Mouse (Mus musculus): ENCODE data around the gene Pnpla5. TPM values are rescaled to one million over a fixed set of nuclear protein-coding genes. Genes with fewer than 3 reads are reported as not detected.

Gene Pnpla5
- polyA plus RNA-seq, 1 experiment from 2014 or later = 0.13 TPM

GRCm38 (mm10) chr15:84065140-84065539 lies 57.8 kb downstream of the Pnpla5 start, which contains the start of gene Efcab6:
Gene Efcab6 (minus strand): TSS chr15:84065379.
- Histone ChIP-seq H3K27ac (ENCODE audit: low read length) (no peak within 1 kb of the TSS), H3K9ac (ENCODE audit: low read depth, low read length) (no peak within 1 kb of the TSS), H3K36me3 (ENCODE audit: control insufficient read depth, insufficient read depth) (no peaks in the 10 kb centered on the region), H3K4me1 (ENCODE audit: control insufficient read depth, low read depth, low read length) (no peaks in the 10 kb centered on the region), H3K27me3 (ENCODE audit: control insufficient read depth, insufficient read depth, low read depth, low read length) (peaks cover 27% of the 10 kb centered on the region), H3K9me3 (replicated peaks; ENCODE audit: control insufficient read depth, low read length) (no peaks in the 10 kb centered on the region), H3K4me2 (ENCODE audit: low read depth, low read length) (no peak within 1 kb of the TSS), H3K4me3 (ENCODE audit: low read depth, low read length) (no peak within 1 kb of the TSS)
- WGBS (ENCODE audit: insufficient replicate concordance) = 8% methylated on average over 29 of the region's 29 CpGs
- ATAC-seq (ENCODE audit: low read depth) = no peak

Small RNA genes within 50 kb of the gene (microRNA-seq; reads per million reads assigned to microRNA genes)
- gene Mir6392 = 0.98 reads per million

Other genes with a start within 250 kb of the Pnpla5 start
- gene Efcab6, start 57.8 kb downstream of the Pnpla5 start, polyA plus RNA-seq (2015; fragmentation: Nextera tagmentation; extraction: Ambion mirVana) = 0.02 TPM in 1 of 2 replicates, not detected in the other
- 0.06 and 0.11 TPM in 2 replicates for gene Sult4a1, start 17.4 kb downstream of the Pnpla5 start, polyA plus RNA-seq (2015; fragmentation: Nextera tagmentation; extraction: Ambion mirVana)
- 2.4 and 2.7 TPM in 2 replicates for gene Pnpla3, start 44.7 kb upstream of the Pnpla5 start, polyA plus RNA-seq (2015; fragmentation: Nextera tagmentation; extraction: Ambion mirVana)
- gene Samm50, start 69.1 kb upstream of the Pnpla5 start, polyA plus RNA-seq (2015; fragmentation: Nextera tagmentation; extraction: Ambion mirVana) = 64.5 and 68.0 TPM in 2 replicates
- 6.1 and 6.5 TPM in 2 replicates for gene Parvb, start 108.9 kb upstream of the Pnpla5 start, polyA plus RNA-seq (2015; fragmentation: Nextera tagmentation; extraction: Ambion mirVana)
- gene Parvg, start 200.9 kb upstream of the Pnpla5 start, polyA plus RNA-seq (2015; fragmentation: Nextera tagmentation; extraction: Ambion mirVana) = 12.9 and 14.8 TPM in 2 replicates

Measured in liver, embryonic 16.5 days (tissue).